Mouse (Mus musculus) bone marrow macrophage, adult 2 months (primary cell): ENCODE results near the gene Hist1h2ah.

ENCODE experiments used
- CTCF ChIP-seq: IDR thresholded peaks from 2 replicates; pipeline ENCODE4 v1.5.1; 2012; ENCODE audit warnings: low read depth, mild to moderate bottlenecking, low read length, moderate library complexity
- POLR2A ChIP-seq: IDR thresholded peaks from 2 replicates; pipeline ENCODE4 v1.6.1; 2012; ENCODE audit warnings: mild to moderate bottlenecking, low read depth, low read length, borderline replicate concordance

- TF ChIP-seq CTCF (no peak), POLR2A (no peak)
Observed at GRCm38 (mm10) chr13:22037415-22037814, 2.0 kb upstream of the Hist1h2ah start.
